Comparison of ENCODE assay signal across 24 mouse cellular contexts in genomic region chr1:95445541-95445940, GRCm38 (mm10).
"Had no signal": no experiment of that assay in that cellular context is flagged by ENCODE, and none has a peak within 500 bp of the region (broad histone marks: within the 10 kb centered on the region; RNA-seq: fewer than 3 reads in every experiment).

No protein-coding gene starts in this region.

- H3K4me2 ChIP-seq: heart, embryonic 12.5 days; hindbrain, embryonic 12.5 days; hindbrain, embryonic 14.5 days; intestine, embryonic 15.5 days; limb, embryonic 12.5 days had no signal

- H3K4me1 ChIP-seq: heart, embryonic 12.5 days; hindbrain, embryonic 10.5 days; hindbrain, embryonic 12.5 days; intestine, embryonic 15.5 days; limb, embryonic 12.5 days had no signal

- H3K4me3 ChIP-seq: gastrocnemius, adult 2 months; heart, adult 2 months; heart, embryonic 12.5 days; hindbrain, embryonic 10.5 days; hindbrain, embryonic 12.5 days; intestine, embryonic 15.5 days; left cerebral cortex, adult 2 months; limb, embryonic 10.5 days; limb, embryonic 12.5 days had no signal

- ATAC-seq: forebrain, embryonic 16.5 days; hindbrain, embryonic 16.5 days; inflammation-experienced regulatory T-cells, adult 6 months; intestine, embryonic 15.5 days; intestine, postnatal 0 days had no signal

- H3K27me3 ChIP-seq: heart, embryonic 12.5 days; hindbrain, embryonic 12.5 days; intestine, embryonic 15.5 days; limb, embryonic 12.5 days had no signal

- H3K27ac ChIP-seq: gastrocnemius, adult 2 months; heart, adult 2 months; hindbrain, embryonic 10.5 days; hindbrain, embryonic 12.5 days; hindbrain, embryonic 14.5 days; intestine, embryonic 15.5 days; left cerebral cortex, adult 2 months; limb, embryonic 10.5 days; limb, embryonic 12.5 days had no signal

- DNase-seq: gastrocnemius, adult 2 months; gastrocnemius, postnatal 10 days; gastrocnemius, postnatal 25 days; heart, postnatal 10 days; heart, postnatal 4 days; kidney, adult 18-20 months; kidney, adult 8-10 months; kidney, postnatal 10 days; kidney, postnatal 25 days; kidney, postnatal 4 days; liver had no signal

- H3K9me3 ChIP-seq: heart, embryonic 12.5 days; hindbrain, embryonic 10.5 days; hindbrain, embryonic 12.5 days; intestine, embryonic 15.5 days; limb, embryonic 10.5 days; limb, embryonic 12.5 days had no signal

- H3K36me3 ChIP-seq: heart, embryonic 12.5 days; hindbrain, embryonic 10.5 days; hindbrain, embryonic 12.5 days; intestine, embryonic 15.5 days; limb, embryonic 10.5 days; limb, embryonic 12.5 days had no signal

- H3K9ac ChIP-seq: heart, embryonic 12.5 days; hindbrain, embryonic 12.5 days; hindbrain, embryonic 14.5 days; intestine, embryonic 15.5 days; limb, embryonic 12.5 days had no signal
